Mouse (Mus musculus) MEL (cell line): ENCODE results near the gene Tuba3a.

ENCODE experiments used
- CTCF ChIP-seq, 3 experiments: IDR thresholded peaks in 2 of 3; conservative IDR thresholded peaks in 1 of 3; 2 replicates each; pipeline ENCODE4 v1.5.1; 2011 to 2012; ENCODE audit warnings: low read length in 3 of 3, low read depth in 2 of 3, mild to moderate bottlenecking in 2 of 3, improper control_type of control experiment in 1 of 3, inconsistent platforms in 1 of 3, mixed read lengths in 1 of 3, moderate library complexity in 1 of 3; ENCODE audit not compliant: control insufficient read depth in 1 of 3, insufficient read depth in 1 of 3, poor library complexity in 1 of 3, severe bottlenecking in 1 of 3
- E2F4 ChIP-seq: IDR thresholded peaks from 2 replicates; pipeline ENCODE4 v1.6.1; 2011; ENCODE audit warnings: low read depth, low read length, improper control_type of control experiment, borderline replicate concordance
- EP300 ChIP-seq, 2 experiments: IDR thresholded peaks; 2 replicates each; pipeline ENCODE4 v1.6.1; 2011; ENCODE audit warnings: improper control_type of control experiment in 2 of 2, low read length in 2 of 2, low read depth in 1 of 2, mild to moderate bottlenecking in 1 of 2
- GABPA ChIP-seq: IDR thresholded peaks from 2 replicates; pipeline ENCODE4 v1.6.1; 2012; ENCODE audit warnings: low read depth, mild to moderate bottlenecking, inconsistent platforms, low read length, improper control_type of control experiment, moderate library complexity
- HCFC1 ChIP-seq: IDR thresholded peaks from 2 replicates; pipeline ENCODE4 v1.6.1; 2012; ENCODE audit warnings: low read depth, mild to moderate bottlenecking, inconsistent platforms, low read length, improper control_type of control experiment, moderate library complexity
- KAT2A ChIP-seq: conservative IDR thresholded peaks from 2 replicates; pipeline ENCODE4 v1.6.1; 2012; ENCODE audit warnings: low read depth, low read length, improper control_type of control experiment, inconsistent platforms
- MAZ ChIP-seq: IDR thresholded peaks from 2 replicates; pipeline ENCODE4 v1.6.1; 2012; ENCODE audit warnings: low read depth, mild to moderate bottlenecking, inconsistent platforms, low read length, improper control_type of control experiment
- MXI1 ChIP-seq: IDR thresholded peaks from 2 replicates; pipeline ENCODE4 v1.6.1; 2011; ENCODE audit warnings: mild to moderate bottlenecking, low read depth, low read length, improper control_type of control experiment
- MYC ChIP-seq: IDR thresholded peaks from 2 replicates; pipeline ENCODE4 v1.6.1; 2011; ENCODE audit warnings: low read depth, mild to moderate bottlenecking, low read length, improper control_type of control experiment, moderate library complexity
- NELFE ChIP-seq: IDR thresholded peaks from 2 replicates; pipeline ENCODE4 v1.6.1; 2011; ENCODE audit warnings: low read depth, low read length, improper control_type of control experiment
- NRF1 ChIP-seq: IDR thresholded peaks from 2 replicates; pipeline ENCODE4 v1.6.1; 2014; ENCODE audit warnings: low read depth, mild to moderate bottlenecking, inconsistent platforms, low read length, improper control_type of control experiment, moderate library complexity; ENCODE audit not compliant: poor library complexity, insufficient read depth, severe bottlenecking
- SMC3 ChIP-seq: IDR thresholded peaks from 2 replicates; pipeline ENCODE4 v1.6.1; 2011; ENCODE audit warnings: low read depth, low read length, improper control_type of control experiment
- ZMIZ1 ChIP-seq: IDR thresholded peaks from 2 replicates; pipeline ENCODE4 v1.6.1; 2012; ENCODE audit warnings: low read depth, mild to moderate bottlenecking, inconsistent platforms, low read length, improper control_type of control experiment, moderate library complexity

DNA sequence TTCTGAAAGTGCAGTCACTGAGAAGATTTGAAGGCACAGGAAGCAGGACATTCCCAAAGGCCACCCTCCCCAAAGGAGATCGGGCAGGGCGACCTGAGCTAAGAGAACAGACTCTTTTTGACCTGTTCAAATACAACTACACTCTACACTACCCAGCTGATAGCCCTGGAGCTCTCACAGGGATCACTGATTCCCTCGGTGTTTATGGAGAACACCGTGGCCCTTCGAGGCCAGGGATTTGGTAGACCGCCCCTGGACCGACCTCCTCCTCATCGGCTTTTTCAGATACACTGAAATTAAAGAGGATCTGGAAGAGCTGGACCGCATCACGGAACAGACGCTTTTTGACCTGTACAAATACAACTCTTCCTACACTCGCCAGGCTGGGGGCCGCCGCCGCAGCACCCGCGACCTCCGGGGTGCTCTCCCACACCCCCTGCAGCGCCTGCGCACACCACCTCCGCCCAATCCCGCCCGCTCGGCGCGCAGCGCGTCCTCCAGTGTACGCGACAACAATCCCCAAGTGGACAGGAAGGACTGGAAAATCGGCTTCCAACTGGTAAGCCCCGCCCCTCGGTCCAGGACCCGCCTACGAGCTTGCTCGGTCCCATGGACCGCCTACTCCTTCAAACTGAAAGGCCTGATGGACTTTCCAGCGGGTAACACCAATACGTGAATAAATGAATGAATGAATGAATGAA lies 44.9 kb upstream of the Tuba3a start:
- TF ChIP-seq MXI1 (no peak), SMC3 (no peak), CTCF (IDR thresholded peaks at IDR 0.05 in 2 of 3, conservative IDR thresholded peaks at IDR 0.05 in 1 of 3; ENCODE audit: control insufficient read depth in 1 of 3, insufficient read depth in 1 of 3, low read depth in 2 of 3, low read length in 3 of 3, poor library complexity in 1 of 3, severe bottlenecking in 1 of 3) (no peak), KAT2A (no peak), MYC (no peak), E2F4 (no peak), ZMIZ1 (no peak), EP300 (IDR thresholded peaks at IDR 0.05; ENCODE audit: low read depth in 1 of 2, low read length in 2 of 2) (no peak), NELFE (no peak), NRF1 (peak; percentile 63), GABPA (no peak), HCFC1 (no peak), MAZ (0 out of 2 replicates have a peak, but pooled peaks have one; percentile 29)
